Mouse (Mus musculus) kidney, adult 2 months (tissue): Measurements from ENCODE around the gene Muc5ac. TPM values are rescaled to one million over a fixed set of nuclear protein-coding genes. Genes with fewer than 3 reads are reported as not detected.

Experiments
- DNase-seq: peaks from one replicate; pipeline ENCODE4 v3.0.0; 2021
- H3K27ac ChIP-seq: fragments of 200-500 bp; 2 replicates; pipeline ENCODE4 v1.5.1; 2012; ENCODE audit warnings: low read depth, low read length, control low read depth, inconsistent platforms; ENCODE audit not compliant: insufficient read depth
- H3K27me3 ChIP-seq: fragments of 200-500 bp; replicated peaks from 2 replicates; pipeline ENCODE4 v1.6.1; 2012; ENCODE audit warnings: mild to moderate bottlenecking, moderate library complexity, low read length, inconsistent platforms; ENCODE audit not compliant: control insufficient read depth, insufficient read depth
- H3K36me3 ChIP-seq: fragments of 200-500 bp; 2 replicates; pipeline ENCODE4 v1.6.1; 2012; ENCODE audit warnings: mild to moderate bottlenecking, moderate library complexity, low read length, inconsistent platforms; ENCODE audit not compliant: control insufficient read depth, insufficient read depth
- H3K4me1 ChIP-seq: fragments of 200-500 bp; 2 replicates; pipeline ENCODE4 v1.6.1; 2011; ENCODE audit warnings: low read length; ENCODE audit not compliant: control insufficient read depth, insufficient read depth
- H3K4me3 ChIP-seq: fragments of 200-500 bp; 2 replicates; pipeline ENCODE4 v1.5.1; 2011; ENCODE audit warnings: mild to moderate bottlenecking, low read depth, low read length, control low read depth; ENCODE audit not compliant: insufficient read depth
- CTCF ChIP-seq: fragments of 200-500 bp; conservative IDR thresholded peaks from 2 replicates; pipeline ENCODE4 v1.5.1; 2011; ENCODE audit warnings: low read depth, mild to moderate bottlenecking, control low read depth, low read length, moderate library complexity, mixed read lengths; ENCODE audit not compliant: insufficient read depth, insufficient read length
- POLR2A ChIP-seq: fragments of 200-500 bp; IDR thresholded peaks from one replicate; pipeline ENCODE4 v1.6.1; 2011; ENCODE audit warnings: low read depth, low read length, control low read depth
- WGBS: fragments of 180-500 bp; shearing (Covaris S2); methylation state at CpG from one replicate; pipeline ENCODE4 v1.1.7; 2018; 5-methylcytosine and 5-hydroxymethylcytosine counted together
- polyA plus RNA-seq: library from polyadenylated mRNA; depleted of rRNA; stranded (reverse); fragments of >200 nt; gene quantifications from 2 replicates; pipeline ENCODE4 v1.2.3, GENCODE M21; 2012; rRNA removed

Muc5ac gene
- 0.02 TPM in 1 of 2 replicates, not detected in the other for polyA plus RNA-seq

DNA sequence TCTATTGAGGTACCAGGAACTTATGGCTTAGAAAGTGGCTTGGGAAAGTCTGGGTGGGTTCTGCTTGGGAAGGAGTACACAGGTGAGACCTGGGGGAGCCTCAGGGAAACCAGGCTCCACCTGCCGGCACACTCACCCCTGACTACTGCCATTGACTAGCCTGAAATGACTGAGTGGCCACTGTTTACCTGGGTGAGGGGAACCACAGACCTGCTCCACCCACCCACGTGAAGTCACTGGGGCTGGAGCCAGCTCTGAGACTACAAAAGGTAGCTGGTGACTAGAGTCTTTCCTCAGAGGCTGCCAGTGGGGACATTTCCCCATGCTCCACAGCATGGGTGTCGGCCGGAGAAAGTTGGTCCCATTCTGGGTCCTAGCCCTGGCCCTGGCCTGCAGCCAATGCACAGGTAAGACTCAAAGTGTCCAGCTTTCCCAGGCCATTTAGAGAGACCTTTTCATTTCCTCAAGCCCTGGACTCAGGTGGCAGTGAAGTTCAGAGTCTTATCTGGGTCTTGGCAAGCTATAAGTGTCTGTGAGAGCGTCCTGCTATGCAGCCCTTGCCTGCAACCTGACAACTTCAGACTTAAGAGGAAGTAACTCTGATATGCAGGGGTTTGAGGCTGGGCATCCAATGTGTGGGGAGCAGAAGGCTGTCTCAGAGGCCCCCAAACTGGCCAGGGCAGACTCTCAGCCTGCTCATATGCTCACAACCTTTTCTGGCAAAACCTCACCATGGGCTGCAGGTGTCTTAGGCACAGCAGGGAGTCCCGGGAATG lies at the start of gene Muc5ac:
Muc5ac (plus strand) TSS at position 296 of the 776 bp plus-strand sequence.
- DNase-seq = no peak
- TF ChIP-seq CTCF (no peak), POLR2A (no peak)
- WGBS = 81% methylated on average over 6 of the region's 6 CpGs

DNA sequence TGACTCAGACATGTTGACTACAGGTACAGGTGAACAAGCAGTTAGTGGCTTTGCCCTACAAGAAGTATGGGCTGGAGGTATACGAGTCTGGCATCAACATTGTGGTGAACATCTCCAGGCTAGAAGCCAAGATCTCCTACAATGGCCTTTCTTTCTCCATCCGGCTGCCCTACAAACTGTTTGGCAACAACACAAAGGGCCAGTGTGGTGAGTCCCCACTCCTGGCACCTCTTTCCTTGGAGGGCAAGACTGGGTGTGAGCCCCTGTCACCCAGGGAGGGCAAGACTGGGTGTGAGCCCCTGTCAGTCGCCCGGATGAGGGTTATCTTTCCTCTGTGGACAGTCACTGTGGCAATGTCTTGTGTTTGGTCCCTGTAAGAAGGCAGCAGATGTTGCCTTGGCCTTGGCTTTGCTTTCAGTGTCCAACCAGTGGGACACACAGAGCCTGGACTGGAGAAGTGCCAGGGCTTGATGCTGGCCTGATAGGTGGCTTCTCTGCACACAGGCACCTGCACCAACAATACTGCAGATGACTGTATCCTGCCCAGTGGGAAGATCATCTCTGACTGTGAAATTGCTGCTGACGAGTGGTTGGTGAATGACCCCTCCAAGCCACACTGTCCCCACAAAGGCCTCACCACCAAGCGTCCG lies 41.2 kb upstream of the Muc5ac start:
- H3K4me3 ChIP-seq = no peak overlapping the region
- WGBS = 87% methylated on average over 7 of the region's 7 CpGs
- no peak for DNase-seq
- H3K4me1 ChIP-seq = no peaks in the 10 kb centered on the region
- H3K36me3 ChIP-seq = no peaks in the 10 kb centered on the region
- no peak overlapping the region for H3K27ac ChIP-seq
- H3K27me3 ChIP-seq = no peaks in the 10 kb centered on the region
- no peak for TF ChIP-seq CTCF
- TF ChIP-seq POLR2A = no peak

More for the DNA sequence above, at the start of gene Muc5ac:
- no peak within 1 kb of the TSS for H3K4me3 ChIP-seq
- no peaks in the 10 kb centered on the region for H3K36me3 ChIP-seq
- H3K4me1 ChIP-seq = no peaks in the 10 kb centered on the region
- no peak within 1 kb of the TSS for H3K27ac ChIP-seq
- no peaks in the 10 kb centered on the region for H3K27me3 ChIP-seq

- TF ChIP-seq CTCF (no peak), POLR2A (no peak)
- no peak overlapping the region for H3K27ac ChIP-seq
- 69% methylated on average over 6 of the region's 6 CpGs for WGBS
These were observed 36.3 kb upstream of the Muc5ac start for GRCm38 (mm10) chr7:141752513-141752912.

DNA sequence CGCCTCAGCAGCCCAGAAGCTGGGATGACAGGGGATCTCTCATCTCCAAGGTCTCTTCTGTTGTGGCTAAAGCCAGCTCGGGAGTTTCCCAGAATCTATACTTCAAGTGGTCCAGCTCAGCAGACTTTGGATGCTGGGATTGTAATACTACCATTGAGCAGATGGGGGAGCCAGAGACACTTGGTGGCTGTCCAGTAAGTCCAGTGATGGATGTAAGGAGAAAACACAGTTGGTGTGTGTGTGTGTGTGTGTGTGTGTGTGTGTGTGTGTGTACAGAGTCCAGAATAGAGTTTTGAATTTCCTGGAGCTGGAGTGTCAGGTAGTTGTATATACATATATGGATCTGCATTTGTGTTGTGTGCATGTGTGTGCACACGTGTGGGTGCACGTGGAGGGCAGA lies 32.9 kb upstream of the Muc5ac start:
- H3K27me3 ChIP-seq = no peaks in the 10 kb centered on the region
- peak; percentile 64 for DNase-seq
- WGBS = 41% methylated on average over 4 of the region's 4 CpGs

More at GRCm38 (mm10) chr7:141752513-141752912, 36.3 kb upstream of the Muc5ac start:
- no peaks in the 10 kb centered on the region for H3K4me1 ChIP-seq
- no peaks in the 10 kb centered on the region for H3K36me3 ChIP-seq
- H3K27me3 ChIP-seq = no peaks in the 10 kb centered on the region
- no peak for DNase-seq
- H3K4me3 ChIP-seq = no peak overlapping the region

GRCm38 (mm10) chr7:141758291-141758690 lies 30.5 kb upstream of the Muc5ac start:
- WGBS = 71% methylated on average over 4 of the region's 4 CpGs
- no peak overlapping the region for H3K4me3 ChIP-seq
- TF ChIP-seq CTCF (no peak), POLR2A (no peak)
- no peaks in the 10 kb centered on the region for H3K4me1 ChIP-seq
- no peak overlapping the region for H3K27ac ChIP-seq
- DNase-seq = no peak
- no peaks in the 10 kb centered on the region for H3K27me3 ChIP-seq
- no peaks in the 10 kb centered on the region for H3K36me3 ChIP-seq

More for the DNA sequence above, 32.9 kb upstream of the Muc5ac start:
- no peaks in the 10 kb centered on the region for H3K36me3 ChIP-seq
- no peak overlapping the region for H3K4me3 ChIP-seq
- no peaks in the 10 kb centered on the region for H3K4me1 ChIP-seq
- TF ChIP-seq POLR2A = no peak
- TF ChIP-seq CTCF = peak; percentile 83
- H3K27ac ChIP-seq = no peak overlapping the region

DNA sequence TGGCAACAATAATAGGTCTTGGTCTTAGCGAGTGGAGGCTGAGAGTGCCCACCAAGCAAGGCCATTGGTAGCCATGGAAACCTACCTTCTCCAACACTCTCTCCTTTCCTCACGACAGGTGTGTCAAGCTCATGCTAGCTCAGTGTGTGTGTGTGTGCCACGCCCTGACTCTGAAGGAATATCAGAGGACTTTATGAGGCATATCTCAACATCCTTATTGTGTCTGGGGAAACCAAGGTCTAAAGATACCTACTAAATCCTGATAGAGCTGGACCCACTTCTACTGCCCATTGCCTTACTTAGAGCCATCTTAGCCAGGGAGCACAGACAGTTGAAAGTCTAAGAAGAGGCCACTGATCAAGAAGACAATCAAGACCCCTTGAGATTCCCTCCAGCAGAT lies 18.3 kb upstream of the Muc5ac start:
- no peak overlapping the region for H3K27ac ChIP-seq
- TF ChIP-seq POLR2A = no peak
- TF ChIP-seq CTCF = no peak

GRCm38 (mm10) chr7:141770988-141771387 lies 17.8 kb upstream of the Muc5ac start:
- no peak for DNase-seq
- Histone ChIP-seq H3K4me1 (no peaks in the 10 kb centered on the region), H3K27me3 (no peaks in the 10 kb centered on the region), H3K36me3 (no peaks in the 10 kb centered on the region), H3K27ac (no peak overlapping the region), H3K4me3 (no peak overlapping the region)
- 86% methylated on average over 8 of the region's 8 CpGs for WGBS
- no peak for TF ChIP-seq POLR2A
- TF ChIP-seq CTCF = no peak

More for the DNA sequence above, 18.3 kb upstream of the Muc5ac start:
- no peaks in the 10 kb centered on the region for H3K4me1 ChIP-seq
- no peak for DNase-seq
- whole genome bisulfite sequencing = 83% methylated on average over 3 of the region's 3 CpGs
- no peaks in the 10 kb centered on the region for H3K36me3 ChIP-seq
- H3K4me3 ChIP-seq = no peak overlapping the region
- no peaks in the 10 kb centered on the region for H3K27me3 ChIP-seq
